Mouse (Mus musculus) CH12.LX (cell line): ENCODE results near the gene Zc3hav1l. TPM values are rescaled to one million over a fixed set of nuclear protein-coding genes. Genes with fewer than 3 reads are reported as not detected.

Experiments
- DNase-seq: peaks from one replicate; pipeline ENCODE4 v3.0.0-alpha.2; 2013; ENCODE audit errors: extremely low read depth
- H3K27ac ChIP-seq: 2 replicates; pipeline ENCODE4 v1.5.1; 2012; ENCODE audit warnings: low read depth, mild to moderate bottlenecking, control low read depth, moderate library complexity; ENCODE audit not compliant: insufficient read depth
- H3K27me3 ChIP-seq: replicated peaks from 2 replicates; pipeline ENCODE3; 2012; ENCODE audit warnings: inconsistent platforms
- H3K36me3 ChIP-seq, 2 experiments: replicated peaks in 1 of 2; 2 replicates each; pipeline versions ENCODE3 to v1.6.1; 2012; ENCODE audit warnings: inconsistent platforms in 1 of 2, low read length in 1 of 2, mild to moderate bottlenecking in 1 of 2, mixed read lengths in 1 of 2, moderate library complexity in 1 of 2; ENCODE audit not compliant: control insufficient read depth in 1 of 2, insufficient read depth in 1 of 2
- H3K4me1 ChIP-seq, 2 experiments: 2 replicates each; pipeline ENCODE4 v1.6.1; 2012; ENCODE audit warnings: inconsistent platforms in 1 of 2, moderate library complexity in 1 of 2; ENCODE audit not compliant: insufficient read depth in 2 of 2, control insufficient read depth in 1 of 2
- H3K4me2 ChIP-seq: 2 replicates; pipeline ENCODE4 v1.6.1; 2012; ENCODE audit warnings: low read depth, mild to moderate bottlenecking, control low read depth; ENCODE audit not compliant: poor library complexity, insufficient read depth, severe bottlenecking
- H3K4me3 ChIP-seq, 3 experiments: fragments of 150-350 bp in 1 of 3; sonication (generic) in 1 of 3; replicated peaks in 1 of 3; 2 replicates each; pipeline versions ENCODE3 to v1.5.1; 2011 to 2012; ENCODE audit warnings: low read depth in 2 of 3, low read length in 2 of 3, mild to moderate bottlenecking in 2 of 3, moderate library complexity in 2 of 3, control low read depth in 1 of 3, improper control_type of control experiment in 1 of 3, inconsistent platforms in 1 of 3, mixed read lengths in 1 of 3; ENCODE audit not compliant: poor library complexity in 1 of 3
- H3K79me2 ChIP-seq: replicated peaks from 2 replicates; pipeline ENCODE4 v1.6.1; 2012; ENCODE audit warnings: mild to moderate bottlenecking, moderate library complexity; ENCODE audit not compliant: control insufficient read depth, poor library complexity, insufficient read depth, severe bottlenecking; ENCODE audit errors: extremely low read depth
- H3K9ac ChIP-seq: 2 replicates; pipeline ENCODE4 v1.6.1; 2012; ENCODE audit warnings: low read depth, mild to moderate bottlenecking, control low read depth, moderate library complexity; ENCODE audit not compliant: insufficient read depth
- H3K9me3 ChIP-seq: replicated peaks from 2 replicates; pipeline ENCODE3; 2012; ENCODE audit warnings: low read length, inconsistent platforms, mixed read lengths
- CHD1 ChIP-seq: IDR thresholded peaks from 2 replicates; pipeline ENCODE4 v1.6.1; 2012; ENCODE audit warnings: low read depth, low read length, improper control_type of control experiment, inconsistent platforms
- CTCF ChIP-seq, 2 experiments: IDR thresholded peaks in 1 of 2; conservative IDR thresholded peaks in 1 of 2; 2 replicates each; pipeline ENCODE4 v1.5.1; 2011 to 2012; ENCODE audit warnings: low read depth in 2 of 2, low read length in 2 of 2, improper control_type of control experiment in 1 of 2, inconsistent platforms in 1 of 2, mild to moderate bottlenecking in 1 of 2, moderate library complexity in 1 of 2
- ELF1 ChIP-seq: IDR thresholded peaks from 2 replicates; pipeline ENCODE4 v1.6.1; 2014; ENCODE audit warnings: low read depth, mild to moderate bottlenecking, inconsistent platforms, low read length, improper control_type of control experiment
- EP300 ChIP-seq: IDR thresholded peaks from 2 replicates; pipeline ENCODE4 v1.6.1; 2011; ENCODE audit warnings: low read length, improper control_type of control experiment
- ETS1 ChIP-seq: conservative IDR thresholded peaks from 2 replicates; pipeline ENCODE4 v1.6.1; 2012; ENCODE audit warnings: low read depth, mild to moderate bottlenecking, inconsistent platforms, low read length, improper control_type of control experiment, moderate library complexity
- GABPA ChIP-seq: IDR thresholded peaks from 2 replicates; pipeline ENCODE4 v1.6.1; 2012; ENCODE audit warnings: low read depth, low read length, improper control_type of control experiment, inconsistent platforms; ENCODE audit not compliant: insufficient replicate concordance
- MAFK ChIP-seq: IDR thresholded peaks from 2 replicates; pipeline ENCODE4 v1.6.1; 2011; ENCODE audit warnings: low read length, improper control_type of control experiment; ENCODE audit not compliant: insufficient replicate concordance
- MAZ ChIP-seq: IDR thresholded peaks from 2 replicates; pipeline ENCODE4 v1.6.1; 2012; ENCODE audit warnings: low read depth, mild to moderate bottlenecking, inconsistent platforms, low read length, improper control_type of control experiment, moderate library complexity
- MEF2A ChIP-seq: IDR thresholded peaks from 2 replicates; pipeline ENCODE4 v1.6.1; 2014; ENCODE audit warnings: low read depth, mild to moderate bottlenecking, inconsistent platforms, low read length, improper control_type of control experiment, borderline replicate concordance
- MXI1 ChIP-seq: IDR thresholded peaks from 2 replicates; pipeline ENCODE4 v1.6.1; 2011; ENCODE audit warnings: mild to moderate bottlenecking, low read depth, low read length, improper control_type of control experiment
- NELFE ChIP-seq: IDR thresholded peaks from 2 replicates; pipeline ENCODE4 v1.6.1; 2011; ENCODE audit warnings: low read depth, low read length, improper control_type of control experiment
- NRF1 ChIP-seq: IDR thresholded peaks from 2 replicates; pipeline ENCODE4 v1.6.1; 2014; ENCODE audit warnings: low read depth, mild to moderate bottlenecking, inconsistent platforms, low read length, improper control_type of control experiment, moderate library complexity
- POLR2AphosphoS2 ChIP-seq: IDR thresholded peaks from 2 replicates; pipeline ENCODE4 v1.6.1; 2011; ENCODE audit warnings: low read depth, low read length, improper control_type of control experiment
- RAD21 ChIP-seq: IDR thresholded peaks from 2 replicates; pipeline ENCODE4 v1.6.1; 2011; ENCODE audit warnings: low read depth, mild to moderate bottlenecking, low read length, improper control_type of control experiment, moderate library complexity
- ZC3H11A ChIP-seq: IDR thresholded peaks from 2 replicates; pipeline ENCODE4 v1.6.1; 2012; ENCODE audit warnings: low read depth, mild to moderate bottlenecking, inconsistent platforms, low read length, improper control_type of control experiment
- dilution Hi-C: fragments of 300-500 bp; cut with MboI; formaldehyde crosslinking; loops from 2 replicates; pipeline ENCODE4 v1.14.3; 2020; ENCODE audit warnings: low sequenced_read_pairs; ENCODE audit not compliant: extremely low pct_unique_long_range_greater_than_20kb, extremely low pct_ligation_motif_present
- in situ Hi-C: fragments of 300-500 bp; cut with MboI; formaldehyde crosslinking; loops from 3 replicates; pipeline ENCODE4 v1.14.3; 2019; ENCODE audit warnings: low sequenced_read_pairs, low pct_ligation_motif_present, low pct_unique_long_range_greater_than_20kb, mixed read lengths
- polyA plus RNA-seq: library from polyadenylated mRNA; unstranded; fragments of >175 nt; gene quantifications from 2 replicates; pipeline ENCODE4 v1.2.1, GENCODE M21; 2012; ENCODE audit warnings: low read depth; ENCODE audit not compliant: insufficient read length
- total RNA-seq, 2 experiments: library from RNA; depleted of rRNA; stranded (reverse); fragments of 300-350 nt in 1 of 2; fragments of >200 nt in 1 of 2; gene quantifications; 2 replicates each; pipeline ENCODE4 v1.2.3; 2012 to 2014

Gene Zc3hav1l
- total and polyA plus RNA-seq, 3 experiments = 2.9 to 6.3 (median 3.1) TPM

DNA sequence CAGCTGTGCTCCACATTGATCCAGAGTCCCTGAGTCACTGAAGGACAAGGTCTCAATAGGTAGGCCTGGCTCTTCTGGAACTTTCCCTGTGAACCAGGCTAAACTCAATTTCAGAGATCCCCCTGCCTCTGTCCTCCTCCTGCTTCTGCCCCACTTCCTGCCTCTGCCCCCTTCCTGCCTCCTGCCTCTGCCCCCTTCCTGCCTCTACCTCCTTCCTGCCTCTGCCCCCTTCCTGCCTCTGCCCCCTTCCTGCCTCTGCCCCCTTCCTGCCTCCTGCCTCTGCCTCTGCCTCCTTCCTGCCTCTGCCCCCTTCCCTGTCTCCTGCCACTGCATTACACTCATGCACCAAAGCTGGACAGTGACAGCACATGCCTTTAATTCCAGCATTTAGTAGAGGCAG is 10.7 kb upstream of the Zc3hav1l start:
- no peak overlapping the region for H3K27ac ChIP-seq
- DNase-seq = no peak

DNA sequence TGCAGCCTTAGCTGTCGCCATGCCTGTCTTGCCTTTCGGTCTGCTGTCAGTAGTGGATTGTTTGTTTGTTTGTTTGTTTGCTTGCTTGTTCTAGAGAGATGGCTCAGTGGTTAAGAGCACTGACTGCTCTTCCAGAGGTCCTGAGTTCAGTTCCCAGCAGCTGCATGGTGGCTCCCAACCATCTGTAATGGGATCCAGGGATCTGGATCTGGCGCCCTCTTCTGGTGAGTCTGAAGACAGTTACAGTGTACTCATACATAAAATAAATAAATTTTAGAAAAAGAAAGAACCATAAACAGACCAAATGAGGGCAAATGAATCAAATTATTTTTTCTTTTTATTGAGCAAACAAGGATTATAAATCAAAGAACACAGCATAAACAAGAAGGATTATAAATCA is 5.9 kb upstream of the Zc3hav1l start:
- no peak for TF ChIP-seq MAZ
- peak in 1 of 2 experiments; percentile 29; a peak in 1 of 4 replicates for TF ChIP-seq CTCF (conservative IDR thresholded peaks at IDR 0.05 in 1 of 2, IDR thresholded peaks at IDR 0.05 in 1 of 2; ENCODE audit: low read depth in 2 of 2, low read length in 2 of 2)
- TF ChIP-seq, all 38 proteins: peak for 1
- Histone ChIP-seq H3K4me2 (no peak overlapping the region), H3K27ac (no peak overlapping the region), H3K36me3 (peaks cover 48 to 64% of the 10 kb centered on the region in 2 experiments), H3K4me1 (no peaks in the 10 kb centered on the region), H3K4me3 (no peak overlapping the region), H3K79me2 (no peaks in the 10 kb centered on the region), H3K9me3 (no peaks in the 10 kb centered on the region), H3K27me3 (no peaks in the 10 kb centered on the region), H3K9ac (no peak overlapping the region)
- dilution Hi-C loops (no loop called here), in situ Hi-C loops (no loop called here)
- DNase-seq = no peak

More for the DNA sequence above, 10.7 kb upstream of the Zc3hav1l start:
- no peaks in the 10 kb centered on the region for H3K9me3 ChIP-seq
- H3K4me2 ChIP-seq = no peak overlapping the region
- H3K27me3 ChIP-seq = no peaks in the 10 kb centered on the region
- TF ChIP-seq RAD21 (no peak), ZC3H11A (no peak), CHD1 (no peak), MEF2A (no peak), NELFE (no peak), MXI1 (no peak), EP300 (no peak), ELF1 (no peak), MAFK (no peak)
- no peaks in the 10 kb centered on the region; the same call in 1 of the 2 replicates for H3K79me2 ChIP-seq
- no peak overlapping the region for H3K9ac ChIP-seq
- peaks cover 81 to 94% of the 10 kb centered on the region in 2 experiments for H3K36me3 ChIP-seq
- no peak overlapping the region for H3K4me3 ChIP-seq
- in situ Hi-C loops = no loop called here
- no peaks in the 10 kb centered on the region for H3K4me1 ChIP-seq
- dilution Hi-C loops = no loop called here

DNA sequence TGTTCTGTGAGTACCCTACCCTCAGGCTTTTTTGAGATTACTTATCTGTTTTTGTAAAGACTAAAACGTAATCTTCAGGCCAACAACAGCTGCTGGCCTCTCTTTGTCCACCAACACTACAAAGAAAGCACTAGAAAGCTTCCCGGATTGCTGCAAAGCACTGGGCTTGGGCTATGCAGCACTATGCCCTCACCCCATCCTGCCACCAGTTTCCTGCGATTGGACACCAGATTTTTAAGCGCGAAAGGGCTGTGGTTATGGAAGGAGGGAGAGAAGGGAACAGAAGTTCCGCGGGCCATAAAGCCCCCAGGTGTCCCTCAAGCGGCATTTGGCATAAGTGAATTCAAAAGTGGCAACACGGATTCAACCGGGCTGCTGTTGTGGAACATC is 818 bp downstream of the Zc3hav1l start:
- Histone ChIP-seq H3K4me2 (peak overlapping the region; percentile 91), H3K9ac (peak overlapping the region; percentile 64), H3K4me3 (peak overlapping the region; percentile 50 to 99 (median 82)), H3K79me2 (no peaks in the 10 kb centered on the region), H3K4me1 (peaks cover 5 to 12% of the 10 kb centered on the region in 2 experiments; a peak in 3 of 4 replicates), H3K27me3 (no peaks in the 10 kb centered on the region), H3K27ac (no peak overlapping the region), H3K36me3 (peaks cover 11 to 29% of the 10 kb centered on the region in 2 experiments), H3K9me3 (no peaks in the 10 kb centered on the region)
- in situ Hi-C loops = no loop called here
- dilution Hi-C loops = no loop called here
- no peak for DNase-seq
- TF ChIP-seq ETS1 (no peak), GABPA (no peak), POLR2AphosphoS2 (no peak), NRF1 (no peak)
